Mouse (Mus musculus) fibroblast of lung, adult 2 months (primary cell): Measurements from ENCODE around the gene Cars.

Experiments
- DNase-seq: peaks from one replicate; pipeline ENCODE4 v3.0.0-alpha.2; 2011; ENCODE audit warnings: low read depth

The Cars gene

DNA sequence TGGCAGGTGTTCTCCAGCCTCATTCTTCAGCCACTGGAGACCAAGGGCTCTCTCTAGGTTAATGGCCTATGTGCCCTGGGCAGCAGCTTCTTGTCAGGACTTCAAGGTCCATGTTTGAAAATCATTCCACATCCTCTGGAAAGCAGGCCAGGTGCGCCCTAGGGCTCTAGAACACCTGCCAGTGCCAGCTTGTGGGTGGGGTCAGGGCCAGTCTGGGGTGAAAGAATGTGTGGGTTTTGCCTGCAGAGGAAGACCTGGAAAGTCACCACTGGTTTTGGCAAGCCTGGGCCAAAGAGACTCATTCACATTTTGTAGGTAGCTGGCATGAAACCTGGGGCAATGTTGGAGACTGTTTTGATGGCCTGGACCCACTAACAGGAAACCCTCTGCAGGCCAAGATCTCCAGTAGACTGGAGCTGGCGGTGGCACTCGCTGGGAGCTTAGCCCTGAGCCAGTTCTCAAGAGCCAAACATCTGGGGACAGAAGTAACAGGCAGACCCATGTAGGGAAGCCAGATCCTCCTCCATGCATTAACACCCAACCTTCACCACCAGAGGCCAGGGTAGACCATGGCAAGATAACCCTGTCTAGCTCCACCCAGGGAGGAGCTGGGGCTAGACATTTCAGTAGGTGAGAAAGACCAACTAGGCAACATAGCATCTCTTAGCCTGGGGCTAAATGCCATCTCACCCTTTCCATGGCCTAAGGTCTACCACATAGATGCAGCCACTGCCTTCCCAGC, 89.1 kb downstream of the Cars start:
- no peak for DNase-seq

DNA sequence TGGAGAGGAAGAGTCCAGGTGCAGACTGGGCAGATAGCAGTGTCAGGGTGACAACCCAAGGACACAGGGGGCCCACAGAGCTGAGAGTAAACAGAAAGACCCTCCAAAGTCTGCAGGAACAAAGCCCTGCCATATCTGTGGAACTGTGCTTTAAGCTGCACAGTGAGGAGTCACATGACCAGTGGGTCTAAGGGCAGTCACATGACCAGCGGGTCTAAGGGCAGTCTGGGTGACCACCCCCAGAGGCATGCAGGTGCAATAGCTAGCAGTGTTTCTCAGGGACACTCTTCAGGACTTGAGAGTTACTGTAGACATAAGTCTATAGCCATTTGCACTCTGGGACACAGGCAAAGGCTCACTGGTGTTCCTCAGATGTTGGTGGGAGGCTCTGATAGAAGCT, 90.3 kb downstream of the Cars start:
- DNase-seq, result no peak
